Mouse (Mus musculus) E14TG2a.4 (cell line): ENCODE data around the gene Eomes.

Source experiments
- CTCF ChIP-seq: conservative IDR thresholded peaks from 2 replicates; pipeline ENCODE4 v1.5.1; 2014; ENCODE audit warnings: low read length
- NANOG ChIP-seq: IDR thresholded peaks from 2 replicates; pipeline ENCODE4 v1.6.1; 2014; ENCODE audit warnings: borderline replicate concordance, low read length, mixed read lengths
- POU5F1 ChIP-seq: IDR thresholded peaks from 2 replicates; pipeline ENCODE4 v1.6.1; 2014; ENCODE audit warnings: low read length, borderline replicate concordance

- TF ChIP-seq CTCF (no peak), POU5F1 (no peak), NANOG (no peak)
These were observed 1.7 kb upstream of the Eomes start for GRCm38 (mm10) chr9:118476211-118476765.
